Mouse (Mus musculus): ENCODE results near the gene Myo16. TPM values are rescaled to one million over a fixed set of nuclear protein-coding genes. Genes with fewer than 3 reads are reported as not detected.

Gene Myo16
- polyA plus RNA-seq, 1 experiment from 2014 or later, result 0.01 TPM

DNA sequence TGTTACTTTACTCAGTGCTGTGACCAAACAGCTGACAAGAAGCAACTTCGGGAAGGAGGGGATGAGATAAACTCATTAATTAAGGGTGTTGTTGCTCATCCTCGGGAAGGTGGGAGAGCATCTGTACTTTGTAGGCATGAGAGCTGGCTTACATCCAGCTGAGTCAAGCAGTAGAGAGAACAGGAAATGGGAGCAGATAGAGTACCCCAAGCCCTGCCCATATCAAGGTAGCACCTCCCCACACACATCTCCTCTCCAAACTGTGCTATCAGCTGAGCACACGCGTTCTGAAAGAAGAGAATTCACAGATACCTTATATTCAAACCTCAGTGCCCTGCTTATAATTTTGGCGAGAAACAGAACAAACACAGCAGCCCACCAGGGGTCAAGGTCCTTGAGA lies 330.1 kb downstream of the Myo16 start:
- H3K4me1 ChIP-seq (ENCODE audit: insufficient read depth), result no peaks in the 10 kb centered on the region
- no peak for ATAC-seq
- no peak overlapping the region for H3K9ac ChIP-seq (replicated peaks)
- no peaks in the 10 kb centered on the region for H3K36me3 ChIP-seq (replicated peaks; ENCODE audit: insufficient read depth, low read length)
- no peak overlapping the region for H3K27ac ChIP-seq (ENCODE audit: low read depth)
- TF ChIP-seq CTCF (IDR thresholded peaks at IDR 0.05; ENCODE audit: low read depth), result no peak
- no peaks in the 10 kb centered on the region for H3K9me3 ChIP-seq (ENCODE audit: low read length)
- H3K27me3 ChIP-seq (ENCODE audit: insufficient read depth, low read length), result no peaks in the 10 kb centered on the region
- 44% methylated on average over 5 of the region's 5 CpGs for WGBS (ENCODE audit: insufficient replicate concordance)
- H3K4me2 ChIP-seq (ENCODE audit: low read depth, low read length), result no peak overlapping the region
- no peak for DNase-seq
- no peak overlapping the region for H3K4me3 ChIP-seq (ENCODE audit: low read depth, low read length)

DNA sequence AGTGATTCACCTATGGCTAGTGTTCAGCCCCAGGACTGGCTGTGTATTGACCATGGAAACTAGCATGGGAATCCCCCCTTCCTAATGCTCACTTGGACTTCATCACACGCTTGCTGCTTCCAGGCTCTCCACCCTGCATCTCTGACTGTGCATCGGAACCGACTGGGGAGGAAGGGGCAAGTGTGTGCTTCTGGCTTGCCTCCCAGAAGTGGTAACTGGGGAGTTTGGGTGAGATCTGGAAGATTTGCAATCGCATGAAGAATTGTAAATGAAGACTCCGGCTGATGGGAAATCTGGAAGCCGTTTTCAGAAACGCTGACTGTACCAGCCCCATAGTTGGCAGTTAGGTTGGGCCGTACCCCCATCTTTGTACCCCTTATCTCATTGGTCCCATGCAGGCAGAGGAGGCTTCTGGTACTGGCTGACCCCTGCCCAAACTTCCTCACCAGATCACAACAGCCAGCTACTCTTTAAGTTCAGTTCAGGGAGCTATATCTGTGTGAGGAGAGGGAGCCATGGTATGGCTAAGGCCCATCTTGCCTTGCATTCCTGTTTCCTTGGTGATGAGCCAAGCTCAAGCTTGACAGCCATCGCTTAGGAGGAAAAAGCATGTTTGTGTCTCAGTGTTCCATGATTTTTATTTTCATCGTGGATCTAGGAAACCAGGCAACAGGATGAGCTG lies 336.2 kb downstream of the Myo16 start:
- no peak overlapping the region for H3K4me3 ChIP-seq (ENCODE audit: low read depth, low read length)
- no peaks in the 10 kb centered on the region for H3K4me1 ChIP-seq (ENCODE audit: insufficient read depth)
- no peaks in the 10 kb centered on the region for H3K27me3 ChIP-seq (ENCODE audit: insufficient read depth, low read length)
- DNase-seq, result no peak
- ATAC-seq, result no peak
- H3K4me2 ChIP-seq (ENCODE audit: low read depth, low read length), result no peak overlapping the region
- 85% methylated on average over 10 of the region's 10 CpGs for WGBS (ENCODE audit: insufficient replicate concordance)
- no peak overlapping the region for H3K27ac ChIP-seq (ENCODE audit: low read depth)
- no peaks in the 10 kb centered on the region for H3K36me3 ChIP-seq (replicated peaks; ENCODE audit: insufficient read depth, low read length)
- TF ChIP-seq CTCF (IDR thresholded peaks at IDR 0.05; ENCODE audit: low read depth), result no peak
- no peak for TF ChIP-seq EP300 (IDR thresholded peaks at IDR 0.05; ENCODE audit: low read depth)
- no peaks in the 10 kb centered on the region for H3K9me3 ChIP-seq (ENCODE audit: low read length)
- H3K9ac ChIP-seq (replicated peaks), result no peak overlapping the region

DNA sequence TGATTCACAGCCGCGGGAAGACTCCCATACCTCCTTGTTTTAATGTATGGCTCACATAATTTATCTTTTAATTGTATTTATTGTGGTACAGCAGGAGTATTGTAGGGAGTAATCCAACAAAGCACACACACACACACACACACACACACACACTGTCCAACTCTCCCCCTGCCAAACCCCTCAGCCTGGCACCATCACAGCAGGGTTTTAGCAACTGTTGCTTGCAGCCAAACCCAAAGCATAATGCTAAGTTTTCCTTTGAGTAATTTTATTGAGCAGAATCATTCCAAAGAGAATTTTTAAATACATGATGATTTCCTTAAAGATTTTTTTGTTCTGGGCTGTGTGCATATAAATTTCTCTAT lies 336.7 kb downstream of the Myo16 start:
- no peaks in the 10 kb centered on the region for H3K27me3 ChIP-seq (ENCODE audit: insufficient read depth, low read length)
- DNase-seq, result no peak
- TF ChIP-seq CTCF (IDR thresholded peaks at IDR 0.05; ENCODE audit: low read depth) (no peak), EP300 (IDR thresholded peaks at IDR 0.05; ENCODE audit: low read depth) (no peak)

GRCm38 (mm10) chr8:10490874-10491273 lies 337.2 kb downstream of the Myo16 start:
- 66% methylated on average over 6 of the region's 6 CpGs for WGBS (ENCODE audit: insufficient replicate concordance)

More for the DNA sequence above, 336.7 kb downstream of the Myo16 start:
- ATAC-seq, result no peak
- Histone ChIP-seq H3K4me2 (ENCODE audit: low read depth, low read length) (no peak overlapping the region), H3K36me3 (replicated peaks; ENCODE audit: insufficient read depth, low read length) (no peaks in the 10 kb centered on the region), H3K4me1 (ENCODE audit: insufficient read depth) (no peaks in the 10 kb centered on the region), H3K27ac (ENCODE audit: low read depth) (no peak overlapping the region), H3K4me3 (ENCODE audit: low read depth, low read length) (no peak overlapping the region), H3K9ac (replicated peaks) (no peak overlapping the region), H3K9me3 (ENCODE audit: low read length) (no peaks in the 10 kb centered on the region)
- WGBS (ENCODE audit: insufficient replicate concordance), result 82% methylated on average over 2 of the region's 2 CpGs

GRCm38 (mm10) chr8:10499846-10500245 lies 346.1 kb downstream of the Myo16 start:
- DNase-seq, result no peak
- no peak overlapping the region for H3K4me2 ChIP-seq (ENCODE audit: low read depth, low read length)
- no peak overlapping the region for H3K9ac ChIP-seq (replicated peaks)
- no peaks in the 10 kb centered on the region for H3K27me3 ChIP-seq (ENCODE audit: insufficient read depth, low read length)
- H3K4me3 ChIP-seq (ENCODE audit: low read depth, low read length), result no peak overlapping the region
- H3K27ac ChIP-seq (ENCODE audit: low read depth), result no peak overlapping the region
- no peak for ATAC-seq
- 37% methylated on average over 8 of the region's 8 CpGs for WGBS (ENCODE audit: insufficient replicate concordance)
- H3K36me3 ChIP-seq (replicated peaks; ENCODE audit: insufficient read depth, low read length), result no peaks in the 10 kb centered on the region
- TF ChIP-seq CTCF (IDR thresholded peaks at IDR 0.05; ENCODE audit: low read depth) (no peak), EP300 (IDR thresholded peaks at IDR 0.05; ENCODE audit: low read depth) (no peak)
- no peaks in the 10 kb centered on the region for H3K4me1 ChIP-seq (ENCODE audit: insufficient read depth)
- H3K9me3 ChIP-seq (ENCODE audit: low read length), result no peaks in the 10 kb centered on the region

More at GRCm38 (mm10) chr8:10490874-10491273, 337.2 kb downstream of the Myo16 start:
- Histone ChIP-seq H3K4me1 (ENCODE audit: insufficient read depth) (no peaks in the 10 kb centered on the region), H3K4me3 (ENCODE audit: low read depth, low read length) (no peak overlapping the region), H3K9ac (replicated peaks) (no peak overlapping the region), H3K27me3 (ENCODE audit: insufficient read depth, low read length) (no peaks in the 10 kb centered on the region), H3K27ac (ENCODE audit: low read depth) (no peak overlapping the region), H3K9me3 (ENCODE audit: low read length) (no peaks in the 10 kb centered on the region), H3K4me2 (ENCODE audit: low read depth, low read length) (no peak overlapping the region), H3K36me3 (replicated peaks; ENCODE audit: insufficient read depth, low read length) (no peaks in the 10 kb centered on the region)
- TF ChIP-seq CTCF (IDR thresholded peaks at IDR 0.05; ENCODE audit: low read depth) (no peak), EP300 (IDR thresholded peaks at IDR 0.05; ENCODE audit: low read depth) (no peak)
- DNase-seq (no peak), ATAC-seq (no peak)

DNA sequence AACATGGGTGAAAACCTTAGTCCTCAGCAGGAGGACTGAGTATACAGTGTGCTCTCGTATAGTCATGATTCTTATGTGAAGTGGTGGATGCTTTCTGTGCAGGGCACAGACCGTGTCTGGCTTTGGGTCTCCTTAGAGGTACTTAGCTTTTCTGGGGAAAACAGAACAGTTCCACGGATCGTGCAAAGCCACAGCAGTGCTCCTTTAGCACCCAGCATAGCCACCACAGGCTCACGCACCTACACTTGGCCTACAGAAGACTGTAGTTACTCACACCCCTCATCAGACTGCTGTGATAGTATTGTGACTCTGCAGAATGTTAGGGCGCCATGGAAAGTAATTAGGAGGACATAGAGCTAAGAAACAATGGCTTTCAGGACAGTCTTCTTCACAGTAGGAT lies 346.8 kb downstream of the Myo16 start:
- Histone ChIP-seq H3K27ac (ENCODE audit: low read depth) (no peak overlapping the region), H3K4me1 (ENCODE audit: insufficient read depth) (no peaks in the 10 kb centered on the region), H3K9ac (replicated peaks) (no peak overlapping the region), H3K4me3 (ENCODE audit: low read depth, low read length) (no peak overlapping the region), H3K27me3 (ENCODE audit: insufficient read depth, low read length) (no peaks in the 10 kb centered on the region), H3K36me3 (replicated peaks; ENCODE audit: insufficient read depth, low read length) (no peaks in the 10 kb centered on the region), H3K4me2 (ENCODE audit: low read depth, low read length) (no peak overlapping the region), H3K9me3 (ENCODE audit: low read length) (no peaks in the 10 kb centered on the region)
- DNase-seq (no peak), ATAC-seq (no peak)
- WGBS (ENCODE audit: insufficient replicate concordance), result 77% methylated on average over 6 of the region's 6 CpGs
- no peak for TF ChIP-seq EP300 (IDR thresholded peaks at IDR 0.05; ENCODE audit: low read depth)
- TF ChIP-seq CTCF (IDR thresholded peaks at IDR 0.05; ENCODE audit: low read depth), result no peak
